Mouse (Mus musculus) layer of hippocampus, adult 18-20 months (tissue): ENCODE results near the gene Pdlim1. TPM values are rescaled to one million over a fixed set of nuclear protein-coding genes. Genes with fewer than 3 reads are reported as not detected.

Source experiments
- DNase-seq, 2 experiments: peaks; one replicate each; pipeline ENCODE4 v3.0.0; 2022; ENCODE audit warnings: low spot score in 2 of 2
- total RNA-seq, 2 experiments: library from RNA; stranded (reverse); gene quantifications; 2 replicates each; pipeline ENCODE4 v1.2.3; 2021

The Pdlim1 gene
- total RNA-seq, 2 experiments from 2014 or later = 15.8 to 21.7 TPM

- DNase-seq = no peak
Measured at GRCm38 (mm10) chr19:40288415-40288814, 16.8 kb upstream of the Pdlim1 start.

DNA sequence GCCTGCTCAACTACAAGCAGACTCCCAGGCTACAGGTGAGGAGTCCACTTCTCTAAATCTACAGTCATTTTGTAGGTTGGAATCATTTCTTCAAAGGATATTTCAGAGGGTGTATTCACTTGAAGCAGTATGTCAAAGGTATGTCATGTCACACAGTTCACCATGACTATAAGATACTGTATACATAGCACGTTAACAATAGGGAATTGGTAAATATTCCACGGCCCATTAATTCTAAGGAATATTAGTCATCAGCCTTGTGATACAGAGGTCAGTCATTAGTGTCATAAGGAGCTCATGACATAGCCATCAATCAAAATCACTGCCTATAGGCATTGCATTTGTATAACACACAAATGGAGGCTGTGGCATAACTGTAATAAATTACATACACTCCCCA lies 13.1 kb upstream of the Pdlim1 start:
- no peak for DNase-seq

DNA sequence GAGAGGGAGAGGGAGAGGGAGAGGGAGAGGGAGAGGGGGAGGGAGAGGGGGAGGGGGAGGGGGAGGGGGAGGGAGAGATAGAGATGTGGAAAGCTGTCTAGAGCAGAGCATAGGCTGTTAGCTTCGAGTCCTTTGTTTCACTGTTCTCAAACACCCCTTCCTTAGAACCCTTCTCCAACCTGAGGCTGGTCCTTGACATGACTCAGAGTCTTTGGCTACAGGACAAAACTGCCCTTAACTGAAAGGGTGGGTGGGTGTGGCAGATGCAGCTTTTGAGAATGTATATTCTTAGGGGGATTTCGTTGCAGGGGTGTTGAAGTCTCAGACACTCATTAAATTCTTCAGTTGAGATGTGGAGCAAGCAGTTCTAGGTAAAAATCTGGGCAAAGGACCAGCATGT lies 11.8 kb upstream of the Pdlim1 start:
- no peak for DNase-seq

DNA sequence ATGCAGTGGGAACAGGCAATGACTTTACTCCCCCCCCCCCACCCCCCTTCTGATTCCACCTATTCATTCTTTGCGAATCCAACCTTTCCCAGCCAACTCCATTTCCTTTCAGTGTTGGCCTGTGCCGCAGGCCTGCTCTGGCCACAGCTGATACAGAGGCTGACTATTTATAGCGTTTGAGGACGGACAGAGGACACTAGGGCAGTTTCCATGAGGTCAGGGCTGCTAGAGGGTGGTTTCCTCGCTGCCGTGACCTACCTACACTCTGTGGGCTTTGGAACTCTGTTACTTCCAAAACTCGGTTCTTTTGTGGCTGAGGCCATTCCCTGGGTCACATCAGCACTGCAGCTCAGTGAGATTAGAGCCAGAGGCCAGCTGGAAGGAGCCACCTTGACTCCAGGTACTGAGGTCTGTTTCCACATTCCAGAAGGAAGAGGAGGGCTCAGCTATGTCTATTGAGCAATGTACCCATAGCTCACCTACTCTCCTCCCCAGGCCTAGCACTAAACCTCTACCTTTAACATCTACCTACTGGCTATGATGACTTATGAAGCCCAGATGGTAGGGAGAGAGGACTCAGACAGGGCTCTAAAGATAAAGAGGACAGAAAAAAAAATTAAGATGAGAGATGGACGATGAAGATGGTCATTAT lies 6.9 kb upstream of the Pdlim1 start:
- DNase-seq = no peak

DNA sequence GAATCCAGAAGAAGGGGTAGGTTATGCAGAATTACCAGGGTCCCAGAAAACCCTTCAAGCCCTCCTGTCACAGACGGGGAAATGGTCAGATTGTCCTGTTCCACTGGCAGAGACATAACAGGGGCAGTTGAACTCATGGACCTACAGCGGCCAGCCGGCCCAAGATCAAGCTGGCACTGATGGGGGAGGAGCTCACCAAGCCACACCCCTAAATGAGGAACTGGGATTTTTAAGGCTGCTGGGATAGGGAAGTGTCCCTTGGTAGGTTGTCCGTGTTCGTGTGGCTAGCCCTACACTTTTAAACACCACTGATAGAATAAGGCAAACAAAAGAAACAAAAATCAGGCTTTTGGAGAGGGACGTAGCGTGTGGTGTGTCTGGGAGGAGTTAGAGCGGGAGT lies 5.9 kb upstream of the Pdlim1 start:
- DNase-seq = no peak

GRCm38 (mm10) chr19:40275401-40276188 lies 4.0 kb upstream of the Pdlim1 start:
- no peak for DNase-seq

DNA sequence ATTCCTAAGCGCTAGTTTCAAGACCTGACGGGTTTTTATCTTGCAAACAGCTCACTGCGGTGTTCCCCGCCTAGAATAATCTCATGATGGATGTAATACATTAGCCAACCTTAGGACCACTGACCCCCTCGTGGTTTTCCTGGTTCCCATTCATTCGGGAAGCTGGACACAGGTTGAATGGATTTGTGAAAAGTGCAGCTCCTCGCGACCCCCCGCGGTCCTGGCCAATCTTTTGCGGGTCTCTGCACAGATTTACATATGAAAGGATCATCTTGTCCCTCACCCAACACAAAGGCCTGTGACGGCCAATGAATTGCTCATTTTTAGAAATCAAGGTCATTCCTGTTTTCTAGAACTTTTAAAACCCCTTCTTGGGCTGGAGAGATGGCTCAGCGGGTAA lies 1.0 kb upstream of the Pdlim1 start:
- no peak for DNase-seq

DNA sequence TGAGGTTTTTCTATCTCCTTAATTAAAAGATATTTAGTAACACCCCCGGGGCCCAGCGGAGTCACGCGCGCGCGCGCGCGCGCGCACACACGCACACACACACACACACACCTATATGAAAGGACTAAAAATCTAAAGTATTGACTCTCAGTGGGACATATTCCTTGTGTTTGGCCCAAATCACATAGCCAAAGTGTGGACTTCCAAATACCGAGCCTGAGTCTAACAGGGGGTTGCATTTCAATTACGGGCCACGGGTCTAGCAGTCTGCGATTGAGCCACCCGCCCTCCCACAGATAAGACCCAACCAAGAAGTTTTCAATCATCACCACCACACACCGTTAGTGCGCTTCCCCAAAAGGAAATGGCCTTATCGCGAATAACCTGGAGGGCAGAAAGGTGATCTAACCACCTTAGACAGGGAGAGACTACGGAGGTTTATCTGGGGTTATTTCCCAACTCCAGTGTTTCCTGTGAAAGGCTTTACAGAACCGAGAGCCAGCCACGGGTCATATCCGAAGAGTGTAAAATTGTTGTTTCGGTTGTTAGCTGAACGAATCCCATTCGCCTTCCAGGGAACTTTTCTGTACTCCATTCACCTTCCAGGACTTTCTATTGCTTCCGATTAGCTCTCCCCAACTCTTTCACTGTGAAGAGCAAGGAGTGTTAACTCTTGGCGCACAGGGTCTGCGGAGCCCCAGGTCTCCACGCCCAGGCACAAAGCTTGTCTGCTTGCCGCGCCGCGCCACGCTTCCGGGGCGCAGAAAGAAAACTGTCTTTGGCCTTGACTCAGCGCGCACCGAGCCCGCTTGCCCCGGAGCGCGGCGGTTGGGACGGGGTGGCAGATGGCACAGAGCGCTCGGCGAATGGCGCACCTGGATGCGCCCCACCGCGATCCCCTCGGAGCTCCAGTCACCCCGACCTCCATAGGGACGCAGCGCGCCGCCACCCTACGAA lies 1.0 kb downstream of the Pdlim1 start:
- no peak for DNase-seq

DNA sequence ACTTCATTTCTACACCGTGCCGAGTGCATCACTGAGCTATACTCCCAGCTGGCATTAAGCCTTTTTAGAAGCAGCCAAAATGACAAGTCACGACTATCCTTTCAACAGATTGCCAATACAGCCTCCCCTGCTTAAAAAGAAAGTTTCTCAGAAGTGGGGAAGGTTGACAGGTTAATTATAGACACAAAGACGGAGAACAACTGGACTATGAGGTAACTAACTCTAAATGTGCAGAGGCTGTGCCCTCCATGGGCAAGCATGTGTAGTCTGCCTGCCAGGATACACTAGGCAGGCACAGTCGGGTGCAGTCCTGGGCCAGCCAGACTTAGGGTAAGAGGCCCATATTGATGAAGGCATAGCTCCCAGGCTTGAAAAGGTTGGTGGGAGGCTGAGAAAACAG lies 2.1 kb downstream of the Pdlim1 start:
- DNase-seq = no peak

DNA sequence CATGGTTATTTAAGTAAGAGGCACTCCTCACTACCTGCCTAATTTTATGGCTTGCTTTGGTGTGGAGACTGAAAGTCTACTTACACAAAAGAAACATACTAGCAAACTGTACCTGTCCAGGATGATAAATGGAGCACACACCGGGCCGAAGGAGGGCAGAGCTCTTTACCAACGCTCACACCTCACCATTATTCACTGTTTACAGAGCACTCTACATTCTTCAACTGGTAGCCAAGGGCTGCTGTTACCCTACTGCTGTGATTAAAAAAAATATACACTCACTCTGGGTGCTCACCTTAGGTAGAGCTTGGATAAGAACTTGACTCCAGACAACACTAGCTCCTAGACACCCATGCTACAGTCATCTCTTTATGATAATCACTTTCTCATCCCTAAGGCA lies 3.1 kb downstream of the Pdlim1 start:
- no peak for DNase-seq

DNA sequence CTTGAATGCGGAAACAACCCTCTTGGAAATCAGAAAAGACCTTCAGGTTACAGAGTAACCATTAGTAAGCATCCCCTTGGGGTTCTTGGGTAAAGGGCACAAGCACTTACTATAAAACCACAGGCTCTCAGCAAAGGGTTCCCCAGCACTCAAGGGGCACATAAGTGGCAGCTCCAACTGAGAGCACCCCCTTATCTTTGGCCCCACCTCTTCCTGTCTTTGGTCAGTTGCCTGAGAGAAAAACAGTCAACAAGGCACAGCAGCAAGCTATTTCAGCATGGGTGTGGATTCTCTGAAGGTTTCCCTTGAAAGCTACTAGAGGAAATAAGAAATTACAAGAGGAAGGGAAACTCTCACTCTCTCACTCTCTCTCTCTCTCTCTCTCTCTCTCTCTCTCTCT lies 4.3 kb downstream of the Pdlim1 start:
- DNase-seq = no peak

DNA sequence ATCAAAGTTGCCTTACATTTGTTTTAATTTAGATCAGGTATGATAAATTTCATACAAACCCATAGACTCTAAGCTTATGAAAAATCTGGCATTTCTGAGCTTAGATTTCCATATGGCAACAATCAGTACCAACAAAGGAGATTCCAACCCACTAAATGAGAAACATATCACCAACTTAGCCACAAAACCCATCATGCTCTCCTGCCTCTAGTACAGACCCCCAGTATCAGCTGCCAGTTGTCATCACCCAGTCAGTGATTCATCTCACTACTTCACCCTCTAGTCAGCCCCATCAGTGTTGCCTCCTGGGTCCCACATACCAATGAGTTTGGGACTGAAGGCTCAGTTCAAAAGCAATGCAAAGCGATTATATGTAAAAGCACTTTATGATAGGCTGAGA lies 12.2 kb downstream of the Pdlim1 start:
- DNase-seq = no peak

- no peak for DNase-seq
Measured at GRCm38 (mm10) chr19:40257396-40257795, 14.2 kb downstream of the Pdlim1 start.

GRCm38 (mm10) chr19:40256376-40257050 lies 15.1 kb downstream of the Pdlim1 start:
- no peak for DNase-seq

DNA sequence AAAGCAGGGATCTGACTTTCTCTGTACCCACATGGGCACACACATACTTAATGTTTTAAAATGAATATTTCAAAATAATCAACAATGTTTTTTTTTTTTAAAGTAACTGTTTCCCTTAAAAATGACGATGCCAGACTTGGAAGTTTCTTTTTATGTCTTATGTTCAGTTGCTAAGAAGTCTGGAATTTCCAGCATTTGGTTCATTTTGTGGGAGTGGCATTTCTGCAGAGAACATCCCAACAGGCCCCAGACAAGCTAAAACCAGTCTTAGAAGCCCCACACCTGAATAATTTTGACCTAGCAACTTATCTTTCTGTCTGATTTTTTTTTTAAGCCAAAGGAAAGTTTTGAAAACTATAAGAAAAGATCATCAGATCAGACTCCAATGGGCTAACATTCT lies 16.1 kb downstream of the Pdlim1 start:
- DNase-seq = no peak

DNA sequence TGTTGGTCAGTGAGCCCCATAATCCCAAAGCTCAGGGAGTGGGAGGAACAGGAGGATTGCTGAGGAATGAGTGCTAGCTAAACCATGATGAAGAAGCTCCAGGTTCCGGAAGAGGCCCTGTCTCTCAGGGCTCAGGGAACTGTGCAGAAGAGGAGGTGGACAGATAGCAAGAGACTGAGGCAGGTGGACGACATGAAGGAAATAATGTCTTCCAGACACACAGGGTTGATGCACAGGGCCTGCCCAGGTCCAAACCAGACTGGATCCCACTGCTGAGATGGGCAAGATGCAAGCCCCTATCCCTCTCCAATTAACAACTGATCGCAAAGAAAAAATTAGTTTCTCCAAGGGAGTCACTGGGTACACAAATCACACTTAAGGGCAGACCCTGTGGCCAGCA lies 16.9 kb downstream of the Pdlim1 start:
- DNase-seq = no peak

DNA sequence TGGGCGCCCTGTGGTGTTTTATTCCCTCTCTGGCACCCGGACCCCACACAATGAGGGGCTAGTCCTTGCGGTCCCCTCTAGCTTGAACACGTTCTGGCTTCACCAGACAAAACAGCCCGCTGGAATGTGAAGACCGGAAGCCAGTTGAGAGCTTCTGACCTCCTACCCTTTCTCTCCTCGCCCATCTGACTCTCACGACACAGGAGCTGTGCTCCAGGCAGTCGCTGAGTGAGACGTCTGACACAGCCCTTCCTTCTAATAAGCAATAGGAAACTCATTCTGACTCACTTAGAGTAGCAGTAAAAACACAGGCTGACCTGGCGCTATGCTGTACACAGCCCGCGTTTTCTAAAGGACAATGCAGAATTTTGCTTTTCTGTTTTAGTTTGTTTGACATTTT lies 17.9 kb downstream of the Pdlim1 start:
- no peak for DNase-seq

- no peak for DNase-seq
Measured at GRCm38 (mm10) chr19:40251115-40251514, 20.5 kb downstream of the Pdlim1 start.

DNA sequence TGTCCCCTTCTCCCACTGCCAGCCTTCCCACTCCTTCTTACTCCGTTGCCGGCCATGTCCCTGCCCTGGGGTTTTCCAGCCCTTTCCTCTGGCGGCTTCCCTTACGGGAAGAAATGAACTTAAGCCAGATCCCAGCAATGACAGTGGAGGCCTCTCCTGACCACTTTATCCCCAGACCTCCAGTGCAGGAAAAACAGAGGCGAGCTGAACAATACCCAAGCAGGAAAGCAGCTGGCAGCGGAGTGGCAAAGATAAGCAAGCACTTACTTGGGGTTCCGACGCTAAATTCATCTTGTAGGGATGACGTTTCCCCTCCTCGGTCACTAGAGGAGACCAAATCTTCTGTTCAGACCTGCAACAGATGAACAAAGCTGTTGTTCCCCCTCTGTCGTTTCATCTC lies 22.3 kb downstream of the Pdlim1 start:
- DNase-seq = no peak

GRCm38 (mm10) chr19:40248476-40248875 lies 23.2 kb downstream of the Pdlim1 start:
- no peak for DNase-seq

GRCm38 (mm10) chr19:40247268-40247666 lies 24.4 kb downstream of the Pdlim1 start:
- DNase-seq = no peak
